Mouse (Mus musculus): ENCODE results near the gene Sult6b2. TPM values are rescaled to one million over a fixed set of nuclear protein-coding genes. Genes with fewer than 3 reads are reported as not detected.

The Sult6b2 gene
- polyA plus RNA-seq (2012; ENCODE audit: insufficient read depth, insufficient read length, low replicate concordance, missing spikeins): not detected in 2 replicates

- H3K4me1 ChIP-seq (ENCODE audit: control insufficient read depth, insufficient read depth, low read length): no peaks in the 10 kb centered on the region
- no peak for TF ChIP-seq POLR2A (IDR thresholded peaks at IDR 0.05; ENCODE audit: insufficient read depth, low read depth, low read length)
- no peak for TF ChIP-seq CTCF (IDR thresholded peaks at IDR 0.05; ENCODE audit: insufficient read depth, low read depth, low read length)
- H3K27ac ChIP-seq (ENCODE audit: insufficient read depth, low read depth, low read length): no peak within 1 kb of the TSS
- H3K4me3 ChIP-seq (ENCODE audit: insufficient read depth, low read depth, low read length): no peak within 1 kb of the TSS
Measured at GRCm38 (mm10) chr6:142804402-142804801, at the start of gene Sult6b2. Gene Sult6b2 (minus strand): TSS chr6:142804502.

GRCm38 (mm10) chr6:142852419-142853377 is 48.4 kb upstream of the Sult6b2 start:
- 54% methylated on average over 6 of the region's 6 CpGs for WGBS
- H3K4me1 ChIP-seq (ENCODE audit: control insufficient read depth, insufficient read depth, low read length): peaks cover 12% of the 10 kb centered on the region; the same call in 1 of the 2 replicates
- no peak for TF ChIP-seq CTCF (IDR thresholded peaks at IDR 0.05; ENCODE audit: insufficient read depth, low read depth, low read length)
- no peak overlapping the region for H3K27ac ChIP-seq (ENCODE audit: insufficient read depth, low read depth, low read length)
- no peak overlapping the region for H3K4me3 ChIP-seq (ENCODE audit: insufficient read depth, low read depth, low read length)

- Histone ChIP-seq H3K27ac (ENCODE audit: insufficient read depth, low read depth, low read length) (no peak overlapping the region), H3K4me3 (ENCODE audit: insufficient read depth, low read depth, low read length) (no peak overlapping the region), H3K4me1 (ENCODE audit: control insufficient read depth, insufficient read depth, low read length) (peaks cover 6% of the 10 kb centered on the region; the same call in 1 of the 2 replicates)
- TF ChIP-seq CTCF (IDR thresholded peaks at IDR 0.05; ENCODE audit: insufficient read depth, low read depth, low read length): no peak
- TF ChIP-seq POLR2A (IDR thresholded peaks at IDR 0.05; ENCODE audit: insufficient read depth, low read depth, low read length): no peak
- WGBS: 51% methylated on average over 8 of the region's 8 CpGs
Measured at GRCm38 (mm10) chr6:142850436-142850835, 46.1 kb upstream of the Sult6b2 start.

GRCm38 (mm10) chr6:142849326-142849725 is 45.0 kb upstream of the Sult6b2 start:
- Histone ChIP-seq H3K27ac (ENCODE audit: insufficient read depth, low read depth, low read length) (no peak overlapping the region), H3K4me3 (ENCODE audit: insufficient read depth, low read depth, low read length) (no peak overlapping the region), H3K4me1 (ENCODE audit: control insufficient read depth, insufficient read depth, low read length) (peaks cover 6% of the 10 kb centered on the region; the same call in 1 of the 2 replicates)
- 86% methylated on average over 5 of the region's 5 CpGs for WGBS
- no peak for TF ChIP-seq CTCF (IDR thresholded peaks at IDR 0.05; ENCODE audit: insufficient read depth, low read depth, low read length)
- TF ChIP-seq POLR2A (IDR thresholded peaks at IDR 0.05; ENCODE audit: insufficient read depth, low read depth, low read length): no peak

- H3K27ac ChIP-seq (ENCODE audit: insufficient read depth, low read depth, low read length): no peak overlapping the region
- TF ChIP-seq CTCF (IDR thresholded peaks at IDR 0.05; ENCODE audit: insufficient read depth, low read depth, low read length): no peak
- no peak for TF ChIP-seq POLR2A (IDR thresholded peaks at IDR 0.05; ENCODE audit: insufficient read depth, low read depth, low read length)
- H3K4me1 ChIP-seq (ENCODE audit: control insufficient read depth, insufficient read depth, low read length): peaks cover 6% of the 10 kb centered on the region; the same call in 1 of the 2 replicates
- H3K4me3 ChIP-seq (ENCODE audit: insufficient read depth, low read depth, low read length): no peak overlapping the region
- WGBS: 87% methylated on average over 8 of the region's 8 CpGs
Measured at GRCm38 (mm10) chr6:142847914-142848674, 43.8 kb upstream of the Sult6b2 start.

- 93% methylated on average over 4 of the region's 4 CpGs for WGBS
- TF ChIP-seq POLR2A (IDR thresholded peaks at IDR 0.05; ENCODE audit: insufficient read depth, low read depth, low read length) (no peak), CTCF (IDR thresholded peaks at IDR 0.05; ENCODE audit: insufficient read depth, low read depth, low read length) (no peak)
- H3K27ac ChIP-seq (ENCODE audit: insufficient read depth, low read depth, low read length): no peak overlapping the region
- H3K4me3 ChIP-seq (ENCODE audit: insufficient read depth, low read depth, low read length): no peak overlapping the region
- H3K4me1 ChIP-seq (ENCODE audit: control insufficient read depth, insufficient read depth, low read length): peaks cover 3% of the 10 kb centered on the region; the same call in 1 of the 2 replicates
Measured at GRCm38 (mm10) chr6:142846855-142847254, 42.6 kb upstream of the Sult6b2 start.

- H3K4me3 ChIP-seq (ENCODE audit: insufficient read depth, low read depth, low read length): no peak overlapping the region
- TF ChIP-seq POLR2A (IDR thresholded peaks at IDR 0.05; ENCODE audit: insufficient read depth, low read depth, low read length) (no peak), CTCF (IDR thresholded peaks at IDR 0.05; ENCODE audit: insufficient read depth, low read depth, low read length) (no peak)
- WGBS: 92% methylated on average over 4 of the region's 4 CpGs
- H3K27ac ChIP-seq (ENCODE audit: insufficient read depth, low read depth, low read length): no peak overlapping the region
- no peaks in the 10 kb centered on the region for H3K4me1 ChIP-seq (ENCODE audit: control insufficient read depth, insufficient read depth, low read length)
Measured at GRCm38 (mm10) chr6:142845066-142845465, 40.8 kb upstream of the Sult6b2 start.

- no peaks in the 10 kb centered on the region for H3K4me1 ChIP-seq (ENCODE audit: control insufficient read depth, insufficient read depth, low read length)
- no peak overlapping the region for H3K4me3 ChIP-seq (ENCODE audit: insufficient read depth, low read depth, low read length)
- TF ChIP-seq CTCF (IDR thresholded peaks at IDR 0.05; ENCODE audit: insufficient read depth, low read depth, low read length): no peak
- no peak for TF ChIP-seq POLR2A (IDR thresholded peaks at IDR 0.05; ENCODE audit: insufficient read depth, low read depth, low read length)
- no peak overlapping the region for H3K27ac ChIP-seq (ENCODE audit: insufficient read depth, low read depth, low read length)
- 93% methylated on average over 4 of the region's 4 CpGs for WGBS
Measured at GRCm38 (mm10) chr6:142844061-142844460, 39.8 kb upstream of the Sult6b2 start.

GRCm38 (mm10) chr6:142838501-142838900 is 34.2 kb upstream of the Sult6b2 start:
- H3K4me1 ChIP-seq (ENCODE audit: control insufficient read depth, insufficient read depth, low read length): no peaks in the 10 kb centered on the region
- no peak overlapping the region for H3K4me3 ChIP-seq (ENCODE audit: insufficient read depth, low read depth, low read length)
- no peak for TF ChIP-seq CTCF (IDR thresholded peaks at IDR 0.05; ENCODE audit: insufficient read depth, low read depth, low read length)
- TF ChIP-seq POLR2A (IDR thresholded peaks at IDR 0.05; ENCODE audit: insufficient read depth, low read depth, low read length): no peak
- 97% methylated on average over 1 of the region's 1 CpGs for WGBS
- no peak overlapping the region for H3K27ac ChIP-seq (ENCODE audit: insufficient read depth, low read depth, low read length)
